Mouse (Mus musculus) cerebellum, adult 18-20 months (tissue): Measurements from ENCODE around the gene Klrk1.
"Not testable (repeated sequence)": the region's sequence is repeated elsewhere in the genome, so short reads cannot be mapped to it uniquely, and the experiment has no call there.

Experiments
- DNase-seq, 2 experiments: peaks; one replicate each; pipeline ENCODE4 v3.0.0; 2021

The Klrk1 gene

DNA sequence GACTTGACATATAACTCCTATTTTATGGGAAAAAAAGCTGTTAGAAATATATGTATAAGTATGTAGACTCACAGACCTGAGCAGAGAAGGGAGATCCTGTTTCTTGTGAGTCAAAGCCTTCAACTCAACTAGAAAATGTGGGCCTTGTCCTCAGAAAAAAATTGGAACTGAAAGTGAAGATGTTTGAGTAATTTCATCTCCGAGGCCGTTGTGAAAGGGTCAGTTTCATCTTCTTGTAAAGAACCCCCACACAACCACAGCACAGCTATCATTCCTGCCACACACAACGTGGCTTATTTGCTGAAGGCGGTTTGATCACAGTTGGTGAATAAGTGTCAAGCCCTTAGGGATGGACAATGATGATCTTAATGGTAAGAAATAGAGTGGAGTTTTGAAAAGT is at the start of gene Klrk1:
Gene Klrk1 (minus strand): TSS at position 130 of the 400 bp plus-strand sequence.
- no peak for DNase-seq

DNA sequence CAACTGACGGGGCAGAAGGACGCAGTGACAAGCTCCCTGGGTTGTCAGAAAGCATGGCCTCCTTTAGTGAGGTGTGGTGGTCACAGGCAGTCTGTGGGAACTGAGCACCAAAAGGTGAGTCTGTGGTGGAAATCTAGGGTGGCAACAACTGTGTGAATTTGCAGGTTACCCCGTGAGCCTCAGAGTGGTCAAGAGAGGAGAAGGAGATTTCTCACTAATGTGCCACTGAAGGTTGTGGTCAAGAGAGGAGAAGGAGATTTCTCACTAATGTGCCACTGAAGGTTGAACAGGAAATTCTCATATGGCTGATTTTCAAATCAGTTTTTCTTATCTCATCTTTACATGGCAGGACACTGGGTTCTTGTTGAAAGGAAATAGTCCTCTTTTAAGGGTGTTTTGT is 37.6 kb upstream of the Klrk1 start:
- DNase-seq, result not testable (repeated sequence)

- not testable (repeated sequence) for DNase-seq
Measured at GRCm38 (mm10) chr6:129660589-129660988, 36.9 kb upstream of the Klrk1 start, which contains the start of gene Klrc2. Gene Klrc2, minus strand, starts transcription at chr6:129660689.

GRCm38 (mm10) chr6:129644054-129644453 is 20.4 kb upstream of the Klrk1 start:
- not testable (repeated sequence) for DNase-seq

DNA sequence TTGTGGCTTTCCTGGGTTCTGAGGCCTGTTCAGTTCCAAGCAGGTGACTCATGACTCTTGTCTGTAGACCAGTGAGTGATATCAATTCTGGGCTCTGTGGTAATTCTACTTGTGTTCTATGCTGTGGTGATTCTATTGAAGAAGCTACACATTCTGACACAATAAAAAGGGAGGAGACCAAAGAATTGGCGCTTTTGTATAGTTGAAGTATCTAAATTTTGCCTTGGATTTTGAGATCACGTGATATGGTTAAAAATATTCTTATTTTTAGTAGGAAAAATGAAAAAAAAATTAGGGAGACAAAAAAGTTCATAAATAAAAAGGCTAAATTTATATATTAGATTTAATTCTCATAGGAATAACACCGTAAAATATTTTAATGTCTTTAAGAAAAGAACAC is 19.6 kb upstream of the Klrk1 start, which contains the start of gene Klrc3:
Gene Klrc3 (minus strand): TSS at position 101 of the 400 bp plus-strand sequence.
- DNase-seq, result not testable (repeated sequence)

DNA sequence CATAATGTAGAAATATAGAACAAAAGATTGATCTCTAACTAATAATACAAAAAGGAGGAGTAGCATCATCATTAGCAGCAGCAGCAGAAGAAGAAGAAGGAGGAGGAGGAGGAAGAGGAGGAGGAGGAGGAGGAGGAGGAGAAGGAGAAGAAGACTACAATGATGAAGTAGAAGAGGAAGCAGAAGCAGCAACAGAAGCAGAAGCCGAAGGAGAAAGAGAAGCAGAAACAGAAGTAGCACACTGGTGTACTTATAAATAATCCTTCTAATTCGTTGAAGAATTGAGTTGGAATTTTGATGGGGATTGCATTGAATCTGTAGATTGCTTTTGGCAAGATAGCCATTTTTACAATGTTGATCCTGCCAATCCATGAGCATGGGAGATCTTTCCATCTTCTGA is 7.4 kb upstream of the Klrk1 start:
- not testable (repeated sequence) for DNase-seq

GRCm38 (mm10) chr6:129608372-129608771 is 15.3 kb downstream of the Klrk1 start:
- DNase-seq, result no peak

DNA sequence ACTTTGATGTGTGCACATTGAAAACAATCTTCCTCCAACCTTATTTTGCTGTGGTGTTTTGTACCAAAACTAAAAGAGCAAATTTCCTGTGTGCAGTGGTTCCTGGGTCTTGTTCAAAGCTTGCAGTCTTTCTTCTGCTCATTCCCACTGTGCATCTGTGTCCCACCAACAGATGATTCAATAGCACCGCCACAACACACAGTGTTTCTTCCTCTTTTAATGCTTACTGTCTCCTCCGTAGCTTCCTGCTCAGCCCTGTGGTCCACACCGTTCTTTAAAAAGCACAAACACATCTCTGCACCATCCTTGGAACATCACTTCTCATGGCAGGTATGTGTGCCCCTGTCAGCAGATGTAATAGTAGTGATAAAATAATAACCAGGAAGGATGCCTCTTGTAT is 32.2 kb downstream of the Klrk1 start, which contains the start of gene Klrd1:
Gene Klrd1 (plus strand): TSS at position 275 of the 400 bp plus-strand sequence.
- no peak for DNase-seq

GRCm38 (mm10) chr6:129583014-129583413 is 40.6 kb downstream of the Klrk1 start:
- no peak for DNase-seq

- DNase-seq, result no peak
Measured at GRCm38 (mm10) chr6:129581896-129582295, 41.8 kb downstream of the Klrk1 start.

DNA sequence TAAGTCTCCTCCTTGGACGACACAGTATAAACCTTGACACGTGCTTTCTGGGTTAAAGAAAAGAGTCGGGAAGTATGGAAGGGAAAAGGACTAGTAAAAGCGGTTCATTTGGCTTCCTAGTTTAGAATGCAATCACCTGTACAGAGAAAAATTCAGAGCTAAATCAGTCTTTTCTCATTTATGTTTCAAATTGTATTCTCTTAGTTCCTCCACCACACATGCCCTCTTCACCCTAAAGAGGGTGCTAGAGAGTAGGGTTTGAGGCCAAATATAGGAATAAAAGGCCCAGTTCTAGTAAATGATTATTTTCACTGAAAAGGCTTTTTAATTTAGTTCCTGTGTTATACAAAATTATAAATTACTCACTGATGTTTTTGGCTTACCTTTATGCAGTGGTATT is 42.4 kb downstream of the Klrk1 start:
- DNase-seq, result no peak

GRCm38 (mm10) chr6:129577605-129578004 is 46.1 kb downstream of the Klrk1 start, which contains the start of gene Klre1:
Gene Klre1, plus strand, starts transcription at chr6:129577905.
- no peak for DNase-seq

DNA sequence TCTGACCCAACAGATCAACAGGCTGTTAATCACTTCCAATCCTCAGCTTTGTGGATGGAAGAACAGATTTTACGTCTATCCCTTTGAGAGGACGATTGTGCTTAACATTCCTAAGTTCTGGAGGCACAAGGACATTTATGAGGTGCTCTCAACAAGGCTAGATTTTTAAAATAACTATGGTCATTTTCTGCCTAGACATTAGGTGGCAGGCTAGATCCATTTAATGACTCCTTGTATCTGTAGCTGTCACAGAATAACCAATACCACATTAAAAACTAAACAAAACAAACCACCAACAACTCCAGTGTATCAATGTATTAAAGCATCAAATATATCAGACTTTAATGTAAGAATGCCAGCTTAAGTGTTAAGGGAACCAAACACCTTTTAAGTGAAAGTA is 48.3 kb downstream of the Klrk1 start:
- no peak for DNase-seq

- no peak for DNase-seq
Measured at GRCm38 (mm10) chr6:129565257-129565656, 58.4 kb downstream of the Klrk1 start.
